Mouse (Mus musculus): ENCODE results near the gene Prkce. TPM values are rescaled to one million over a fixed set of nuclear protein-coding genes. Genes with fewer than 3 reads are reported as not detected.

Prkce gene
- polyA plus RNA-seq, 1 experiment from 2014 or later: 11.8 TPM

GRCm38 (mm10) chr17:86591241-86591640 lies 423.7 kb downstream of the Prkce start:
- WGBS: 86% methylated on average over 10 of the region's 10 CpGs
- H3K4me2 ChIP-seq (replicated peaks): no peak overlapping the region
- ATAC-seq: no peak
- H3K27ac ChIP-seq: no peak overlapping the region
- no peaks in the 10 kb centered on the region for H3K36me3 ChIP-seq
- H3K4me1 ChIP-seq (replicated peaks): no peaks in the 10 kb centered on the region
- no peaks in the 10 kb centered on the region for H3K27me3 ChIP-seq
- no peak overlapping the region for H3K9ac ChIP-seq (replicated peaks)
- no peaks in the 10 kb centered on the region for H3K9me3 ChIP-seq
- no peak overlapping the region for H3K4me3 ChIP-seq (replicated peaks)

GRCm38 (mm10) chr17:86592991-86593586 lies 425.5 kb downstream of the Prkce start:
- ATAC-seq: no peak

GRCm38 (mm10) chr17:86595526-86595925 lies 427.9 kb downstream of the Prkce start:
- H3K4me2 ChIP-seq (replicated peaks): no peak overlapping the region
- H3K4me1 ChIP-seq (replicated peaks): no peaks in the 10 kb centered on the region
- H3K36me3 ChIP-seq: no peaks in the 10 kb centered on the region
- no peak for ATAC-seq
- H3K9me3 ChIP-seq: no peaks in the 10 kb centered on the region
- no peak overlapping the region for H3K9ac ChIP-seq (replicated peaks)
- H3K27ac ChIP-seq: no peak overlapping the region
- no peaks in the 10 kb centered on the region for H3K27me3 ChIP-seq
- WGBS: 81% methylated on average over 9 of the region's 9 CpGs
- H3K4me3 ChIP-seq (replicated peaks): no peak overlapping the region

More at GRCm38 (mm10) chr17:86592991-86593586, 425.5 kb downstream of the Prkce start:
- H3K4me3 ChIP-seq (replicated peaks): no peak overlapping the region
- no peak overlapping the region for H3K9ac ChIP-seq (replicated peaks)
- H3K4me2 ChIP-seq (replicated peaks): no peak overlapping the region
- H3K27ac ChIP-seq: no peak overlapping the region
- no peaks in the 10 kb centered on the region for H3K4me1 ChIP-seq (replicated peaks)
- H3K27me3 ChIP-seq: no peaks in the 10 kb centered on the region
- WGBS: 78% methylated on average over 5 of the region's 6 CpGs
- H3K9me3 ChIP-seq: no peaks in the 10 kb centered on the region
- no peaks in the 10 kb centered on the region for H3K36me3 ChIP-seq

- H3K27ac ChIP-seq: no peak overlapping the region
- H3K9ac ChIP-seq (replicated peaks): no peak overlapping the region
- H3K36me3 ChIP-seq: no peaks in the 10 kb centered on the region
- WGBS: 82% methylated on average over 6 of the region's 6 CpGs
- H3K9me3 ChIP-seq: no peaks in the 10 kb centered on the region
- H3K4me1 ChIP-seq (replicated peaks): 0 out of 2 replicates have a peak, but pooled peaks cover 4% of the 10 kb centered on the region
- H3K4me2 ChIP-seq (replicated peaks): no peak overlapping the region
- no peak overlapping the region for H3K4me3 ChIP-seq (replicated peaks)
- ATAC-seq: no peak
- no peaks in the 10 kb centered on the region for H3K27me3 ChIP-seq
Observed at GRCm38 (mm10) chr17:86601116-86601515, 433.5 kb downstream of the Prkce start.

GRCm38 (mm10) chr17:86601901-86602300 lies 434.3 kb downstream of the Prkce start:
- Histone ChIP-seq H3K4me1 (replicated peaks) (0 out of 2 replicates have a peak, but pooled peaks cover 4% of the 10 kb centered on the region), H3K27ac (no peak overlapping the region), H3K4me2 (replicated peaks) (no peak overlapping the region), H3K4me3 (replicated peaks) (no peak overlapping the region), H3K36me3 (no peaks in the 10 kb centered on the region), H3K27me3 (no peaks in the 10 kb centered on the region), H3K9me3 (no peaks in the 10 kb centered on the region), H3K9ac (replicated peaks) (no peak overlapping the region)
- WGBS: 85% methylated on average over 2 of the region's 2 CpGs
- no peak for ATAC-seq

GRCm38 (mm10) chr17:86603848-86604444 lies 436.4 kb downstream of the Prkce start:
- Histone ChIP-seq H3K36me3 (no peaks in the 10 kb centered on the region), H3K4me1 (replicated peaks) (0 out of 2 replicates have a peak, but pooled peaks cover 4% of the 10 kb centered on the region), H3K9ac (replicated peaks) (no peak overlapping the region), H3K4me3 (replicated peaks) (no peak overlapping the region), H3K27ac (no peak overlapping the region), H3K9me3 (no peaks in the 10 kb centered on the region), H3K27me3 (no peaks in the 10 kb centered on the region), H3K4me2 (replicated peaks) (no peak overlapping the region)
- no peak for ATAC-seq
- WGBS: 88% methylated on average over 5 of the region's 5 CpGs

GRCm38 (mm10) chr17:86607981-86608380 lies 440.4 kb downstream of the Prkce start:
- Histone ChIP-seq H3K27ac (no peak overlapping the region), H3K4me3 (replicated peaks) (no peak overlapping the region), H3K9ac (replicated peaks) (no peak overlapping the region), H3K4me1 (replicated peaks) (no peaks in the 10 kb centered on the region), H3K9me3 (no peaks in the 10 kb centered on the region), H3K27me3 (no peaks in the 10 kb centered on the region), H3K4me2 (replicated peaks) (no peak overlapping the region), H3K36me3 (no peaks in the 10 kb centered on the region)
- 91% methylated on average over 4 of the region's 4 CpGs for WGBS
- no peak for ATAC-seq

- ATAC-seq: no peak
- Histone ChIP-seq H3K27me3 (no peaks in the 10 kb centered on the region), H3K9me3 (no peaks in the 10 kb centered on the region), H3K4me2 (replicated peaks) (no peak overlapping the region), H3K4me1 (replicated peaks) (no peaks in the 10 kb centered on the region), H3K9ac (replicated peaks) (no peak overlapping the region), H3K36me3 (no peaks in the 10 kb centered on the region), H3K27ac (no peak overlapping the region), H3K4me3 (replicated peaks) (no peak overlapping the region)
- WGBS: 85% methylated on average over 8 of the region's 8 CpGs
Observed at GRCm38 (mm10) chr17:86610271-86610969, 442.8 kb downstream of the Prkce start.

- H3K4me3 ChIP-seq (replicated peaks): no peak overlapping the region
- no peak overlapping the region for H3K9ac ChIP-seq (replicated peaks)
- no peak overlapping the region for H3K27ac ChIP-seq
- WGBS: 80% methylated on average over 5 of the region's 5 CpGs
- H3K9me3 ChIP-seq: no peaks in the 10 kb centered on the region
- no peaks in the 10 kb centered on the region for H3K4me1 ChIP-seq (replicated peaks)
- ATAC-seq: no peak
- H3K36me3 ChIP-seq: no peaks in the 10 kb centered on the region
- no peaks in the 10 kb centered on the region for H3K27me3 ChIP-seq
- no peak overlapping the region for H3K4me2 ChIP-seq (replicated peaks)
Observed at GRCm38 (mm10) chr17:86611772-86612171, 444.2 kb downstream of the Prkce start.

GRCm38 (mm10) chr17:86615592-86616291 lies 448.2 kb downstream of the Prkce start:
- Histone ChIP-seq H3K36me3 (no peaks in the 10 kb centered on the region), H3K9ac (replicated peaks) (no peak overlapping the region), H3K4me3 (replicated peaks) (no peak overlapping the region), H3K4me2 (replicated peaks) (no peak overlapping the region), H3K27me3 (no peaks in the 10 kb centered on the region), H3K4me1 (replicated peaks) (no peaks in the 10 kb centered on the region), H3K9me3 (no peaks in the 10 kb centered on the region), H3K27ac (no peak overlapping the region)
- no peak for ATAC-seq
- WGBS: 90% methylated on average over 13 of the region's 13 CpGs

- Histone ChIP-seq H3K4me2 (replicated peaks) (no peak overlapping the region), H3K36me3 (no peaks in the 10 kb centered on the region), H3K4me1 (replicated peaks) (peaks cover 3% of the 10 kb centered on the region; the same call in 1 of the 2 replicates), H3K9me3 (no peaks in the 10 kb centered on the region), H3K4me3 (replicated peaks) (no peak overlapping the region), H3K27ac (no peak overlapping the region), H3K27me3 (no peaks in the 10 kb centered on the region), H3K9ac (replicated peaks) (no peak overlapping the region)
- WGBS: 91% methylated on average over 3 of the region's 3 CpGs
- ATAC-seq: no peak
Observed at GRCm38 (mm10) chr17:86617570-86618237, 450.1 kb downstream of the Prkce start.
